In the genomic region with DNA sequence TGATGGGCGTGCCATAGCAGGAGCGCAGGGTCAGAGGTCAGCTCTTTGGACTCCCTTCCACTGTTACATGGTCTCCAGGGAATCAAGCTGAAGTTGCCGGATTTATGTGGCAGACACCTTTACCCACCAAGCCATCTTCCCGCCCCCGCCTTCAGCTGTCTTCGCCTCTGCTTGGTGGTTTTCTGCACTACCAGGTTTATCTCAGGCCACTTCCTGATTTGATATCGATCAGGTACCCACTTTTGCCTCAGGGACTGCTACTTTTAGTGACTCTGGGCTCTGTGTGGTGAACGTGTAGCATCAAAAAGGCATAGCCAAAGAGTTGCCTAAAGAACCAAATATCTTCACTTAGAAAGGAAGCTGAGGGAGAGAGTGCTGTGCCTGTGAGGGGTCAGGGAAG, we compare ENCODE assay signal across 17 mouse cellular contexts.
DNase-seq lines count a peak whose midpoint lies in the region; ATAC-seq and TF ChIP-seq lines count a peak whose summit lies in the region.
"Had no signal": no experiment of that assay in that cellular context is flagged by ENCODE, and none has a peak within 500 bp of the region (broad histone marks: within the 10 kb centered on the region; RNA-seq: fewer than 3 reads in every experiment).

No protein-coding gene starts in this region.

- peaks cover 19% of the 10 kb centered on the region for H3K36me3 ChIP-seq in limb, embryonic 15.5 days
- peaks cover 16% of the 10 kb centered on the region for H3K36me3 ChIP-seq in limb, embryonic 10.5 days
- H3K36me3 ChIP-seq in CH12.LX (replicated peaks in 1 of 2; ENCODE audit: control insufficient read depth in 1 of 2, insufficient read depth in 1 of 2, low read length in 1 of 2), result no peaks in the 10 kb centered on the region
- H3K36me3 ChIP-seq in small intestine, adult 2 months (ENCODE audit: control insufficient read depth, insufficient read depth, low read length), result no peaks in the 10 kb centered on the region
- H3K36me3 ChIP-seq in hindbrain, postnatal 0 days (ENCODE audit: insufficient read depth, low read length), result no peaks in the 10 kb centered on the region
- H3K36me3 ChIP-seq in hindbrain, embryonic 13.5 days, result peaks cover 11% of the 10 kb centered on the region

- TF ChIP-seq EP300 in CH12.LX (IDR thresholded peaks at IDR 0.05; ENCODE audit: low read length), result no peak

- no peak for TF ChIP-seq POLR2A in CH12.LX (IDR thresholded peaks at IDR 0.05; ENCODE audit: low read depth, low read length)
- TF ChIP-seq POLR2A in embryonic fibroblast, embryonic 13.5 days (IDR thresholded peaks at IDR 0.05; ENCODE audit: low read depth, low read length), result no peak
- no peak for TF ChIP-seq POLR2A in small intestine, adult 2 months (IDR thresholded peaks at IDR 0.05; ENCODE audit: low read depth, low read length)

- no peak for TF ChIP-seq RAD21 in CH12.LX (IDR thresholded peaks at IDR 0.05; ENCODE audit: low read depth, low read length)

- H3K27me3 ChIP-seq in limb, embryonic 15.5 days, result no peaks in the 10 kb centered on the region
- H3K27me3 ChIP-seq in limb, embryonic 10.5 days (ENCODE audit: low read depth, poor library complexity, severe bottlenecking), result no peaks in the 10 kb centered on the region
- no peaks in the 10 kb centered on the region for H3K27me3 ChIP-seq in CH12.LX (replicated peaks)
- H3K27me3 ChIP-seq in small intestine, adult 2 months (ENCODE audit: control insufficient read depth, insufficient read depth, low read length), result no peaks in the 10 kb centered on the region
- no peaks in the 10 kb centered on the region for H3K27me3 ChIP-seq in hindbrain, postnatal 0 days (ENCODE audit: insufficient read depth, low read length)
- no peaks in the 10 kb centered on the region for H3K27me3 ChIP-seq in hindbrain, embryonic 13.5 days
- H3K27me3 ChIP-seq: heart, embryonic 12.5 days; hindbrain, embryonic 15.5 days; limb, embryonic 13.5 days had no signal

- no peaks in the 10 kb centered on the region for H3K9me3 ChIP-seq in limb, embryonic 15.5 days
- H3K9me3 ChIP-seq in limb, embryonic 10.5 days (replicated peaks), result no peaks in the 10 kb centered on the region
- H3K9me3 ChIP-seq in CH12.LX (replicated peaks; ENCODE audit: low read length), result no peaks in the 10 kb centered on the region
- no peaks in the 10 kb centered on the region for H3K9me3 ChIP-seq in hindbrain, postnatal 0 days (ENCODE audit: low read length)
- no peaks in the 10 kb centered on the region for H3K9me3 ChIP-seq in hindbrain, embryonic 13.5 days
- H3K9me3 ChIP-seq: heart, embryonic 12.5 days; hindbrain, embryonic 15.5 days; limb, embryonic 13.5 days had no signal

- H3K27ac ChIP-seq in limb, embryonic 15.5 days, result peak overlapping the region; percentile 22; the same call in 1 of the 2 replicates
- H3K27ac ChIP-seq in limb, embryonic 10.5 days, result no peak overlapping the region
- H3K27ac ChIP-seq in CH12.LX (ENCODE audit: insufficient read depth, low read depth), result no peak overlapping the region
- peak overlapping the region; percentile 74 for H3K27ac ChIP-seq in embryonic fibroblast, embryonic 13.5 days (ENCODE audit: insufficient read depth, low read length)
- H3K27ac ChIP-seq in small intestine, adult 2 months (ENCODE audit: insufficient read depth, low read depth, low read length), result peak overlapping the region; percentile 36; the same call in 1 of the 2 replicates
- no peak overlapping the region for H3K27ac ChIP-seq in hindbrain, postnatal 0 days
- H3K27ac ChIP-seq in hindbrain, embryonic 13.5 days, result no peak overlapping the region
- H3K27ac ChIP-seq: hindbrain, embryonic 15.5 days; limb, embryonic 13.5 days had no signal

- dilution Hi-C loops in CH12.LX (cut with MboI; ENCODE audit: extremely low pct_ligation_motif_present, extremely low pct_unique_long_range_greater_than_20kb, low sequenced_read_pairs), result no loop called here

- H3K4me1 ChIP-seq in limb, embryonic 15.5 days, result peaks cover 31% of the 10 kb centered on the region
- peaks cover 24% of the 10 kb centered on the region for H3K4me1 ChIP-seq in limb, embryonic 10.5 days
- peaks cover 0 to 33% of the 10 kb centered on the region in 2 experiments; a peak in 3 of 4 replicates for H3K4me1 ChIP-seq in CH12.LX (ENCODE audit: control insufficient read depth in 1 of 2, insufficient read depth in 2 of 2)
- H3K4me1 ChIP-seq in embryonic fibroblast, embryonic 13.5 days (ENCODE audit: control insufficient read depth, insufficient read depth, low read length), result peaks cover 17% of the 10 kb centered on the region
- peaks cover 26% of the 10 kb centered on the region for H3K4me1 ChIP-seq in small intestine, adult 2 months (ENCODE audit: control insufficient read depth, insufficient read depth, insufficient read length, low read length)
- 0 out of 2 replicates have a peak, but pooled peaks cover 9% of the 10 kb centered on the region for H3K4me1 ChIP-seq in hindbrain, postnatal 0 days (ENCODE audit: insufficient read depth, low read length)
- H3K4me1 ChIP-seq in hindbrain, embryonic 13.5 days (replicated peaks), result peaks cover 21% of the 10 kb centered on the region

- H3K79me2 ChIP-seq in CH12.LX (replicated peaks; ENCODE audit: control insufficient read depth, extremely low read depth, insufficient read depth, poor library complexity, severe bottlenecking), result no peaks in the 10 kb centered on the region

- 92% methylated on average over 8 of the region's 8 CpGs for WGBS in limb, embryonic 15.5 days
- WGBS in limb, embryonic 10.5 days, result 94% methylated on average over 8 of the region's 8 CpGs
- 81% methylated on average over 8 of the region's 8 CpGs for WGBS in small intestine, adult 2 months
- WGBS in hindbrain, postnatal 0 days, result 91% methylated on average over 8 of the region's 8 CpGs
- 88% methylated on average over 8 of the region's 8 CpGs for WGBS in hindbrain, embryonic 13.5 days

- ATAC-seq in limb, embryonic 15.5 days (ENCODE audit: insufficient number of reproducible peaks, low FRiP score, low TSS enrichment, low read depth), result no peak
- ATAC-seq in hindbrain, postnatal 0 days, result no peak
- no peak for ATAC-seq in hindbrain, embryonic 13.5 days (ENCODE audit: low FRiP score)
- ATAC-seq: forebrain, postnatal 0 days had no signal

- H3K4me3 ChIP-seq in limb, embryonic 15.5 days, result no peak overlapping the region
- H3K4me3 ChIP-seq in limb, embryonic 10.5 days, result no peak overlapping the region
- H3K4me3 ChIP-seq in CH12.LX (replicated peaks in 1 of 3; ENCODE audit: low read depth in 2 of 3, low read length in 2 of 3, poor library complexity in 1 of 3), result no peak overlapping the region
- H3K4me3 ChIP-seq in embryonic fibroblast, embryonic 13.5 days (ENCODE audit: insufficient read depth, low read length), result no peak overlapping the region
- no peak overlapping the region for H3K4me3 ChIP-seq in small intestine, adult 2 months (ENCODE audit: low read depth, low read length)
- H3K4me3 ChIP-seq in hindbrain, postnatal 0 days (ENCODE audit: low read length), result no peak overlapping the region
- H3K4me3 ChIP-seq in hindbrain, embryonic 13.5 days, result no peak overlapping the region
- H3K4me3 ChIP-seq: erythroblast, embryonic 14.5 days; heart, embryonic 12.5 days; hindbrain, embryonic 15.5 days; limb, embryonic 13.5 days had no signal

- in situ Hi-C loops in CH12.LX (cut with MboI; ENCODE audit: low pct_ligation_motif_present, low pct_unique_long_range_greater_than_20kb, low sequenced_read_pairs), result no loop called here

- no peak overlapping the region for H3K4me2 ChIP-seq in limb, embryonic 15.5 days
- no peak overlapping the region for H3K4me2 ChIP-seq in CH12.LX (ENCODE audit: insufficient read depth, low read depth, poor library complexity, severe bottlenecking)
- H3K4me2 ChIP-seq in hindbrain, postnatal 0 days (ENCODE audit: low read depth, low read length), result no peak overlapping the region
- no peak overlapping the region for H3K4me2 ChIP-seq in hindbrain, embryonic 13.5 days
- H3K4me2 ChIP-seq: heart, embryonic 12.5 days; hindbrain, embryonic 15.5 days; limb, embryonic 13.5 days had no signal

- no peak for DNase-seq in limb, embryonic 10.5 days (ENCODE audit: low spot score)
- DNase-seq in CH12.LX (ENCODE audit: extremely low read depth), result peak; percentile 42
- DNase-seq in embryo, embryonic 10.5 days (ENCODE audit: low spot score), result no peak
- DNase-seq in hindbrain, postnatal 0 days (ENCODE audit: low spot score), result no peak
- DNase-seq: adrenal gland, adult 8-10 months; cerebellum, adult 9-11 months; forebrain, postnatal 0 days; gastrocnemius, postnatal 10 days; retina, postnatal 1 day had no signal

- no peak overlapping the region for H3K9ac ChIP-seq in limb, embryonic 15.5 days
- H3K9ac ChIP-seq in CH12.LX (ENCODE audit: insufficient read depth, low read depth), result no peak overlapping the region
- no peak overlapping the region for H3K9ac ChIP-seq in hindbrain, postnatal 0 days (replicated peaks; ENCODE audit: low read length)
- no peak overlapping the region for H3K9ac ChIP-seq in hindbrain, embryonic 13.5 days
- H3K9ac ChIP-seq: forebrain, postnatal 0 days; heart, embryonic 12.5 days; hindbrain, embryonic 15.5 days; limb, embryonic 13.5 days had no signal

- no peak for TF ChIP-seq CTCF in CH12.LX (conservative IDR thresholded peaks at IDR 0.05 in 1 of 2, IDR thresholded peaks at IDR 0.05 in 1 of 2; ENCODE audit: low read depth in 2 of 2, low read length in 2 of 2)
- TF ChIP-seq CTCF in embryonic fibroblast, embryonic 13.5 days (IDR thresholded peaks at IDR 0.05; ENCODE audit: borderline replicate concordance, insufficient read depth, low read length), result no peak
- no peak for TF ChIP-seq CTCF in small intestine, adult 2 months (IDR thresholded peaks at IDR 0.05; ENCODE audit: extremely low read depth, insufficient read length, insufficient replicate concordance, low read depth, low read length)
- TF ChIP-seq CTCF in hindbrain, postnatal 0 days (IDR thresholded peaks at IDR 0.05; ENCODE audit: low read depth), result no peak

TF ChIP-seq in CH12.LX, 34 proteins besides CTCF, POLR2A, EP300 and RAD21 (continues in another document):
- no peak for TF ChIP-seq JUND (conservative IDR thresholded peaks at IDR 0.05; ENCODE audit: low read depth, low read length)
- TF ChIP-seq SIN3A (IDR thresholded peaks at IDR 0.05; ENCODE audit: low read length), result no peak
- no peak for TF ChIP-seq GABPA (IDR thresholded peaks at IDR 0.05; ENCODE audit: insufficient replicate concordance, low read depth, low read length)
- no peak for TF ChIP-seq TCF12 (IDR thresholded peaks at IDR 0.05; ENCODE audit: low read depth, low read length)
- no peak for TF ChIP-seq NRF1 (IDR thresholded peaks at IDR 0.05; ENCODE audit: low read depth, low read length)
- no peak for TF ChIP-seq BHLHE40 (IDR thresholded peaks at IDR 0.05; ENCODE audit: low read depth, low read length)
- no peak for TF ChIP-seq NELFE (IDR thresholded peaks at IDR 0.05; ENCODE audit: low read depth, low read length)
- TF ChIP-seq KAT2A (IDR thresholded peaks at IDR 0.05; ENCODE audit: insufficient replicate concordance, low read length), result no peak
- no peak for TF ChIP-seq PAX5 (IDR thresholded peaks at IDR 0.05; ENCODE audit: low read length)
- no peak for TF ChIP-seq POLR2AphosphoS2 (IDR thresholded peaks at IDR 0.05; ENCODE audit: low read depth, low read length)
- no peak for TF ChIP-seq UBTF (IDR thresholded peaks at IDR 0.05; ENCODE audit: low read depth, low read length)
- no peak for TF ChIP-seq RCOR1 (conservative IDR thresholded peaks at IDR 0.05; ENCODE audit: low read depth, low read length)
- TF ChIP-seq ZMIZ1 (IDR thresholded peaks at IDR 0.05; ENCODE audit: low read depth, low read length), result no peak

Comparison
In these comparisons a context has a peak if more than half of its experiments do, and no peak if none do; other contexts are left out.
1. H3K27ac ChIP-seq: peak in limb, embryonic 15.5 days (single experiment), embryonic fibroblast, embryonic 13.5 days (single experiment) and small intestine, adult 2 months (single experiment); none in limb, embryonic 10.5 days (single experiment), CH12.LX (single experiment), hindbrain, postnatal 0 days (single experiment) and hindbrain, embryonic 13.5 days (single experiment).